Mouse (Mus musculus) retina, postnatal 1 day (tissue): Measurements from ENCODE around the gene Smcr8.
A peak's percentile ranks its signal among the peaks of the same experiment; 100 is the strongest.
"Not testable (repeated sequence)": the region's sequence is repeated elsewhere in the genome, so short reads cannot be mapped to it uniquely, and the experiment has no call there.

Experiments used
- DNase-seq: peaks from one replicate; pipeline ENCODE4 v3.0.0-alpha.2; 2012

The Smcr8 gene

GRCm38 (mm10) chr11:60784179-60784922 is 7.0 kb downstream of the Smcr8 start:
- no peak for DNase-seq

GRCm38 (mm10) chr11:60787595-60787994 is 10.3 kb downstream of the Smcr8 start:
- peak; percentile 23 for DNase-seq

- no peak for DNase-seq
These were observed 13.1 kb downstream of the Smcr8 start for GRCm38 (mm10) chr11:60790472-60790871.

- no peak for DNase-seq
These were observed 19.0 kb downstream of the Smcr8 start for GRCm38 (mm10) chr11:60796342-60796741.

- DNase-seq, result no peak
These were observed 22.7 kb downstream of the Smcr8 start for GRCm38 (mm10) chr11:60799977-60800376.

GRCm38 (mm10) chr11:60800892-60801291 is 23.6 kb downstream of the Smcr8 start:
- no peak for DNase-seq

- no peak for DNase-seq
These were observed 31.2 kb downstream of the Smcr8 start for GRCm38 (mm10) chr11:60808286-60809070.

- DNase-seq, result no peak
These were observed 32.2 kb downstream of the Smcr8 start for GRCm38 (mm10) chr11:60809546-60809945.

- DNase-seq, result no peak
These were observed 33.0 kb downstream of the Smcr8 start for GRCm38 (mm10) chr11:60810046-60810965.

GRCm38 (mm10) chr11:60811054-60811460 is 33.7 kb downstream of the Smcr8 start:
- DNase-seq, result peak; percentile 95

GRCm38 (mm10) chr11:60811618-60812017 is 34.3 kb downstream of the Smcr8 start, which contains the start of gene Shmt1:
Shmt1 (minus strand) TSS chr11:60811718.
- not testable (repeated sequence) for DNase-seq

- no peak for DNase-seq
These were observed 39.1 kb downstream of the Smcr8 start for GRCm38 (mm10) chr11:60816398-60816797.

GRCm38 (mm10) chr11:60823771-60824170 is 46.4 kb downstream of the Smcr8 start:
- no peak for DNase-seq

GRCm38 (mm10) chr11:60825191-60825590 is 47.9 kb downstream of the Smcr8 start:
- no peak for DNase-seq

GRCm38 (mm10) chr11:60826700-60827099 is 49.4 kb downstream of the Smcr8 start:
- DNase-seq, result no peak

GRCm38 (mm10) chr11:60827241-60827945 is 50.1 kb downstream of the Smcr8 start:
- DNase-seq, result peak; percentile 85

- peak; percentile 56 for DNase-seq
These were observed 51.6 kb downstream of the Smcr8 start for GRCm38 (mm10) chr11:60828903-60829302.

GRCm38 (mm10) chr11:60830433-60831052 is 53.2 kb downstream of the Smcr8 start, which contains the start of gene Dhrs7b:
Dhrs7b (plus strand) TSS chr11:60830631.
- DNase-seq, result peak; percentile 94

GRCm38 (mm10) chr11:60836897-60837296 is 59.6 kb downstream of the Smcr8 start:
- DNase-seq, result no peak
